In the genomic region with DNA sequence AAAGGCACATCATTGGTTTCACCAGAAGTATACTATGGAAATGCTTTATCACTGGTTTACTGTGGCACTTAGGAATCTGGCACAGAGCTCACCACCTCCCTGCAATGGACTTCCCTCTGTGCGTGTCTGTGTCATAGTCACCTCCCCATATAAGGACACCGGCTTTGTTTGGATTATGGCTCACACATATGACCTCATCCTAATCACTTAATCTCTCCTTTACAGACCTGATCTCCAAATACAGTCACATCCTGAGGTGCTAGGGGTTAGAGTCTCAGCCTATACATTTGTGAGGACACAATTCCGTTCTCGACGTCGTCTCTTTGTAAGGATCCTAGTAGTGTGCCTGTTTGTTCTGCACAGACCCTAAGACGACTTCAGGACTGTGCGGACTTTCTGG, we compare ENCODE assay signal across 17 mouse cellular contexts. TPM values are rescaled to one million over a fixed set of nuclear protein-coding genes. Genes with fewer than 3 reads are reported as not detected.
A peak's percentile ranks its signal among the peaks of the same experiment; 100 is the strongest.
DNase-seq lines count a peak whose midpoint lies in the region.
"Had no signal": no experiment of that assay in that cellular context is flagged by ENCODE, and none has a peak within 500 bp of the region (broad histone marks: within the 10 kb centered on the region; RNA-seq: fewer than 3 reads in every experiment).

No protein-coding gene starts in this region.

- intact Hi-C loops in heart, postnatal 25 days (cut with DNase I): loop anchor here (5.0 to 10.0 kb wide), 2 partner anchors 43 to 400 kb away; no protein-coding TSS in a partner anchor

- DNase-seq in heart, adult 11 months: peak; percentile 53
- no peak for DNase-seq in heart, postnatal 25 days (ENCODE audit: low spot score)
- DNase-seq in layer of hippocampus, postnatal 10 days (ENCODE audit: low spot score in 2 of 2): peak; percentile 2 to 6
- no peak for DNase-seq in layer of hippocampus, adult 9-11 months
- DNase-seq in urinary bladder, postnatal 14 days (ENCODE audit: low spot score): peak; percentile 2
- DNase-seq in urinary bladder, postnatal 36 days (ENCODE audit: low spot score in 2 of 2): no peak
- no peak for DNase-seq in cerebellum, adult 9-11 months
- no peak for DNase-seq in embryo, embryonic 10 days (ENCODE audit: low spot score)
- DNase-seq: B cell, adult 2 months; cerebellum, adult 18-20 months; kidney, adult 8-10 months; layer of hippocampus, postnatal 36 days; liver, postnatal 0 days; midbrain, embryonic 14.5 days; right cerebral cortex, postnatal 14 days; thymus, postnatal 36 days had no signal

RNA-seq across cellular contexts. Expression of a gene that starts 5.4 kb away (rescaled TPM):
- 1 to 10 TPM; 1.4 to 2.0 TPM for total RNA-seq in heart, postnatal 25 days (2021)
- 1 to 10 TPM; 5.1 to 5.2 TPM for total RNA-seq in layer of hippocampus, postnatal 10 days (2021)

RNA-seq across cellular contexts. Expression of a gene that starts 35.5 kb away (rescaled TPM):
- 1 to 10 TPM; 1.9 to 2.5 TPM for total RNA-seq in heart, postnatal 25 days (2021)
- under 1 TPM in 1 of 2 experiments, not detected in 1; 0.64 TPM for total RNA-seq in layer of hippocampus, postnatal 10 days (2021)
- total RNA-seq: G1E; layer of hippocampus, postnatal 36 days had no signal

RNA-seq across cellular contexts. Expression of a gene that starts 35.5 kb away (rescaled TPM):
- 10 to 100 TPM; 89.2 to 90.0 TPM for total RNA-seq in heart, postnatal 25 days (2021)
- total RNA-seq in layer of hippocampus, postnatal 10 days (2021): 100 to 1,000 TPM; 488 to 510 TPM

Comparison
In these comparisons a context has a peak if more than half of its experiments do, and no peak if none do; other contexts are left out.
1. DNase-seq: peak in heart, adult 11 months (single experiment), layer of hippocampus, postnatal 10 days (2 of 2) and urinary bladder, postnatal 14 days (single experiment); none in heart, postnatal 25 days (single experiment), layer of hippocampus, adult 9-11 months (single experiment), urinary bladder, postnatal 36 days (0 of 2), cerebellum, adult 9-11 months (single experiment) and embryo, embryonic 10 days (single experiment).
2. RNA of a gene that starts 35.5 kb away (total RNA-seq): 488 to 510 TPM in layer of hippocampus, postnatal 10 days; 89.2 to 90.0 TPM in heart, postnatal 25 days; every median in the first group is over 4 times any median in the second.